Mouse (Mus musculus) heart, postnatal 10 days (tissue): ENCODE data around the gene Amph. TPM values are rescaled to one million over a fixed set of nuclear protein-coding genes. Genes with fewer than 3 reads are reported as not detected.

ENCODE experiments used
- total RNA-seq, 2 experiments: library from RNA; stranded (reverse); gene quantifications; 2 replicates each; pipeline ENCODE4 v1.2.3; 2021

Amph gene
- total RNA-seq, 2 experiments from 2014 or later = 1.0 to 1.1 TPM

Other genes starting within 250 kb of the Amph start
- 10 to 100 TPM; 38.3 to 42.5 TPM for gene Vps41, start 230.9 kb upstream of the Amph start, total RNA-seq